Mouse (Mus musculus) liver, embryonic 14.5 days (tissue): ENCODE results near the gene Xpnpep1. TPM values are rescaled to one million over a fixed set of nuclear protein-coding genes. Genes with fewer than 3 reads are reported as not detected.

Source experiments
- ATAC-seq: fragments of 200-750 bp; cut with Nextera tagmentation; 2 replicates; pipeline ENCODE4 v1.8.0; 2017; ENCODE audit warnings: moderate number of reproducible peaks, mild to moderate bottlenecking, moderate library complexity; ENCODE audit not compliant: insufficient read depth
- DNase-seq, 3 experiments: peaks; one replicate each; pipeline ENCODE4 v3.0.0-alpha.2; 2012 to 2013; ENCODE audit warnings: low read depth in 3 of 3, low spot score in 3 of 3
- H3K27ac ChIP-seq: fragments of 300-500 bp; sonication (generic); 2 replicates; pipeline ENCODE4 v1.5.1; 2014; ENCODE audit warnings: moderate library complexity, mild to moderate bottlenecking, control low read depth, inconsistent platforms
- H3K27me3 ChIP-seq: fragments of 300-500 bp; sonication (generic); 2 replicates; pipeline ENCODE4 v1.6.1; 2014; ENCODE audit warnings: mild to moderate bottlenecking, low read length, moderate library complexity; ENCODE audit not compliant: control insufficient read depth, insufficient read depth
- H3K36me3 ChIP-seq: fragments of 300-500 bp; sonication (generic); replicated peaks from 2 replicates; pipeline ENCODE4 v1.6.1; 2014; ENCODE audit warnings: low read depth; ENCODE audit not compliant: control insufficient read depth, insufficient read depth
- H3K4me1 ChIP-seq, 2 experiments: fragments of 200-500 bp in 1 of 2; fragments of 300-500 bp in 1 of 2; sonication (generic) in 1 of 2; replicated peaks; 2 replicates each; pipeline ENCODE4 v1.6.1; 2012 to 2014; ENCODE audit warnings: antibody characterized with exemption in 1 of 2, inconsistent platforms in 1 of 2, low read length in 1 of 2; ENCODE audit not compliant: control insufficient read depth in 2 of 2, insufficient read depth in 2 of 2
- H3K4me2 ChIP-seq: fragments of 300-500 bp; sonication (generic); 2 replicates; pipeline ENCODE4 v1.6.1; 2014; ENCODE audit warnings: low read depth, mild to moderate bottlenecking, control low read depth, moderate library complexity
- H3K4me3 ChIP-seq, 2 experiments: fragments of 200-500 bp in 1 of 2; fragments of 300-500 bp in 1 of 2; sonication (generic) in 1 of 2; 2 replicates each; pipeline ENCODE4 v1.5.1; 2012 to 2014; ENCODE audit warnings: low read depth in 2 of 2, low read length in 2 of 2, mild to moderate bottlenecking in 2 of 2, control low read depth in 1 of 2, inconsistent platforms in 1 of 2, moderate library complexity in 1 of 2; ENCODE audit not compliant: insufficient read depth in 1 of 2
- H3K9ac ChIP-seq: fragments of 300-500 bp; sonication (generic); replicated peaks from 2 replicates; pipeline ENCODE4 v1.6.1; 2014; ENCODE audit warnings: mild to moderate bottlenecking, control low read depth, moderate library complexity
- H3K9me3 ChIP-seq: fragments of 300-500 bp; sonication (generic); 2 replicates; pipeline ENCODE4 v1.6.1; 2016; ENCODE audit warnings: low read length, mixed read lengths; ENCODE audit not compliant: control insufficient read depth
- CTCF ChIP-seq: IDR thresholded peaks from 2 replicates; pipeline ENCODE4 v1.5.1; 2016; ENCODE audit warnings: antibody characterized with exemption, low read depth, control low read depth
- EP300 ChIP-seq: IDR thresholded peaks from 2 replicates; pipeline ENCODE4 v1.6.1; 2016; ENCODE audit warnings: antibody characterized with exemption, low read depth
- WGBS: fragments of 180-500 bp; shearing (Covaris S2); extraction: QIAGEN DNeasy Blood & Tissue Kit; methylation state at CpG from one replicate; pipeline ENCODE4 v1.1.7; 2014; ENCODE audit not compliant: insufficient replicate concordance; 5-methylcytosine and 5-hydroxymethylcytosine counted together
- polyA plus RNA-seq, 2 experiments: library from polyadenylated mRNA; depleted of rRNA in 1 of 2; stranded (reverse) in 1 of 2; unstranded in 1 of 2; fragments of >200 nt; fragmentation: Nextera tagmentation in 1 of 2; extraction: Ambion mirVana in 1 of 2; gene quantifications; 2 replicates each; pipeline versions ENCODE4 v1.2.1 to v1.2.3; 2012 to 2014

Gene Xpnpep1
- polyA plus RNA-seq, 2 experiments: 51.9 to 93.9 TPM

DNA sequence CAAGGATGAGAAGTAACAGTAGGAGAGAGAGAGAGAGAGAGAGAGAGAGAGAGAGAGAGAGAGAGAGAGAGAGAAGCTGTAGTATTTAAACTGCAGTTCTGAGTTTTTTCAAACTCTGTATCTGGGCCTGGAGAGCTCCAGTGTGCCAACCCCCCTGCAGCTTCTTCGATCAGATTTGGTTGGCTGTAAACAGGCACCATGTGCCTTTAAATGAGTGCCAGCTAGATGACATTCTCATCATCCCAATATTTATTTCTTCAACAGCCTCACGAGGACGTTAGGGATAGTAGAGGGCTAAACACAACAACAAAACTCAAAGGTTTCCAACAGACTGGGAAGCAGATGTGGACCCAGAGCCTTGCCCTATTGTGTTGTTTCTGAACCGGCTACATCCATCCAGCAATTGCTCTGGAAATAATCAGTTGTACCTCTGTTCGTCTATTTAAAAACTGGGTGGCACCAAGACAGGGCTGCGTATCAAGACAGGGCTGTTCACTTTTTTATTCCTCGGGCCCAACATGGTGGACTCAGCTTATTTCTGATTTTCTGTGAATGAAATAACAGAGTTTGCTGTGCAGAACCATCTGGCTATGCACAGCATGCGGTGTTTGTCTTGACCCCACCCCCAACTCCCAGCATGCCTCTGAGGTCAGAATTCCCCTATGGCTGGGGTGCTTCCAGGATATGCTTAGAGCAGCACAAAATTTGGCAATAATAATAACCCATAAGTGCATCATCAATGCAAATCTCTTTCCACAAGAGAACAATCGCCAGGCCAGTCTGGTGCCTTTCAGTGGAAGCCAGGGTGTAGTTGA lies 38.5 kb upstream of the Xpnpep1 start:
- H3K4me2 ChIP-seq: no peak overlapping the region
- TF ChIP-seq CTCF: no peak
- TF ChIP-seq EP300: no peak
- H3K27ac ChIP-seq: no peak overlapping the region
- ATAC-seq (no peak), DNase-seq (no peak)
- H3K9ac ChIP-seq: no peak overlapping the region
- WGBS: 58% methylated on average over 9 of the region's 9 CpGs
- H3K9me3 ChIP-seq: no peaks in the 10 kb centered on the region
- no peaks in the 10 kb centered on the region for H3K27me3 ChIP-seq
- peaks cover 0 to 3% of the 10 kb centered on the region in 2 experiments; a peak in 2 of 4 replicates for H3K4me1 ChIP-seq
- no peak overlapping the region for H3K4me3 ChIP-seq
- H3K36me3 ChIP-seq: no peaks in the 10 kb centered on the region

DNA sequence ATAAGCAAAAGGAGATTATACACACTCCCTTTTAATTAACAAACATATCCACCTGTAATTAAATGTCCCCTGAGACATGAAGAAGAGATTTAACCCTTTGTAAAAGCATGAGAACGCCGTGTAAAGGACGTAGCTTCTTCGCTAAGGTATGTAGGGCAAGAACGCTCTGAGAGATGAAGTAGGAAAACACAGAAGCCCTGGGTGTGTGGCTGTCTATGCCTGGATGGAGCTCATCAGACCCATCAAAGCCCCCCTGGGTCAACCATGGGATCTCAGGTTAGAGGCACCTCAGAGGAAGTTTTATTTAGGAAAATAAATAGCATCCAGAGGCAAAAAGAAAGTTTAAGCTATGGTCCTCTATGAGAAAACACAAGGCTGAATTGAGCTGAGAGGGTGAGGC lies 37.3 kb upstream of the Xpnpep1 start:
- Histone ChIP-seq H3K4me1 (peaks cover 0 to 3% of the 10 kb centered on the region in 2 experiments; a peak in 2 of 4 replicates), H3K27me3 (no peaks in the 10 kb centered on the region), H3K9ac (no peak overlapping the region), H3K9me3 (no peaks in the 10 kb centered on the region), H3K4me2 (no peak overlapping the region), H3K36me3 (no peaks in the 10 kb centered on the region), H3K27ac (no peak overlapping the region), H3K4me3 (no peak overlapping the region)
- 82% methylated on average over 5 of the region's 5 CpGs for WGBS
- no peak for ATAC-seq
- no peak for DNase-seq
- TF ChIP-seq EP300 (no peak), CTCF (no peak)

DNA sequence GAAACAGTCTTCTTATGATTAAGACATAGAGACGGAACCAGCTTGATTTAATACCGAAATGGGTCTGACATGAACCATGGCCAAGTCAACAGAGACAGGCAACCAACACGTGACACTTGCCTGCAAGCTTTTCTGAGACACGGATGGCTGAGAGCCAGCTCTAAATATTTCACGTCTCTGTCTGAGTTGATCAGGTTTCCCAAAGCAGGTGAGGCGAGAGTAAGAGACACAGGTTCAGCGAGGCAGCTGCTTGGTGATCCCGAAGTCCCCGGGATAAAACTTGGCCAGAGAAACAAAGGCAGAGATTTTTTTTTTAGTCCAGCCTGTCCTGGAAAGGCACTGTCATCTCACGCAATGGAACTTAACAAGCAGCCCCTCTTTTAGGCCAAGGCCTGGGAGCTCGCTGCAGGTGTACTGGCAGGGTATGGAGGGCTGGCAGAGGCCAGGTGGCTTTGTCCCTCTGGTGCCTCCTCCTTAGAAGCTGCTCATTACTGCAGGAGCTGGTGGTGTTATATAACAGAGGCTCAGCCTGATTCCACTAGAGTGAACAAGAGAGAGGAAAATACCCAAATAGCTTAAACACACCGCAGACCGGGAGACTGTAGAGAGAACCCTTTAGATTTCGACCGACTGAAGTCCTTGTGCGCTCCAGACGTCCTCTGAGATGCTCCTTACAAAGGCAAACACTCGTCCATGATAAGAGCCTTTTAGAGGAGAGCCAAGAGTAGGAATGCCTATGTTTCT lies 36.4 kb upstream of the Xpnpep1 start:
- H3K4me1 ChIP-seq: peaks cover 0 to 3% of the 10 kb centered on the region in 2 experiments; a peak in 2 of 4 replicates
- no peak overlapping the region for H3K4me2 ChIP-seq
- H3K4me3 ChIP-seq: no peak overlapping the region
- H3K9me3 ChIP-seq: no peaks in the 10 kb centered on the region
- no peak overlapping the region for H3K9ac ChIP-seq
- WGBS: 75% methylated on average over 18 of the region's 18 CpGs
- H3K27ac ChIP-seq: no peak overlapping the region
- H3K27me3 ChIP-seq: no peaks in the 10 kb centered on the region
- DNase-seq (no peak), ATAC-seq (no peak)
- H3K36me3 ChIP-seq: no peaks in the 10 kb centered on the region
- TF ChIP-seq EP300 (no peak), CTCF (no peak)

DNA sequence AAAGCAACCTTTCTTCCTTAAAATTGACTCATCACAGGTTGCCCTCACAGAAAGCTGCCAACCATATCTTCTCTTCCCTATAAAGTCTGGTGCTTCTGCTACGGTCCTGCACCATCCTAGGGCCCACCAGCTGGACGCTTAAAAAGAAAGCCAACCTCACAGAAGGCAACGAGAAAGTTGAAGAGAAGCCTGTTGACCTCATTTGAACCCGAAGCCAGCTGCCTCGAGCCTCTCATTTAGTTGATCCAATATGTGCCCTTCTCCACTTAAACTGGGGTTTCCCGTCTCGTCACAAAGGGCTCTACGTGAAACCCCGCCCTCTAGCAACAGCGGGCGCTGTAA lies 35.9 kb upstream of the Xpnpep1 start:
- Histone ChIP-seq H3K4me1 (peaks cover 0 to under 1% of the 10 kb centered on the region in 2 experiments; a peak in 2 of 4 replicates), H3K4me3 (no peak overlapping the region), H3K27ac (no peak overlapping the region), H3K27me3 (no peaks in the 10 kb centered on the region), H3K4me2 (no peak overlapping the region), H3K9me3 (no peaks in the 10 kb centered on the region), H3K9ac (no peak overlapping the region), H3K36me3 (no peaks in the 10 kb centered on the region)
- no peak for ATAC-seq
- DNase-seq: no peak
- 78% methylated on average over 11 of the region's 11 CpGs for WGBS
- TF ChIP-seq CTCF (no peak), EP300 (no peak)

DNA sequence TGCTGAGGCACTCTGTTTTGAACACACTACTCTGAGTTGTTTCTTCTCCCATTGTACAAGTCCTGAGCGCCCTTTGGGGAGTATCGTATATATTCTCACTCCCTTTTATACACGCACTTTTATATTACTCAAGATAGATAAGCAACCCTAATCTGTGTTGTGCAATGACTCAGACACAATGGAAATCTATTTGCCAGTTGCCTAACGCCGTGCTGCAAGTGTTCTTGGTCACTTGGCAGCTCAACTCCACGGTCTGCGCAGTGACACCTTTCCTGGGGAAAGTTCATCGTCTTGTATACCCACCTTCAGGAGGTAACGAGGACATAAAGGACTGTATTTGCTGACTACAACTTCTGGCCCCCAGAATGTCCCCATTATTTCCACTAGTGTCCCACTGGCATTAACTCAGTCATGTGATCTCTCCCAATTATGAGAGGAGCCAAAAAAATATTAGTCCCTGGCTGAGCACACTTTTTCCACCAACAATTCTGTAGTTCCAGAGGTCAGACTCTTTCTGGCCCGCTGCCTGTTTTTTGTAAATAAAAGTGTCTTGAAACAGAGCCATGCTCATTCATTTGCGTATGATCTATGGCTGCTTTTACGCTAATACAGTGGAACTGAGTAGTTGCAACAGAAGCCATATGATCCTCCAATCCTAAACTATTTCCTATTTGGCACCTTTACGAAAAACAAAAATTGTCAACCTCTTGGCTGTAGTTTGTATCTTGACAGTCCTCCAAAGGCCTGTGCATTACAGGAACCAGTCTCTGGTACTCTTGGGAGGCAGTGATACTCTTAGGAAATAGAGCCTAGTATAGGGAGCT lies 35.1 kb upstream of the Xpnpep1 start:
- Histone ChIP-seq H3K4me3 (no peak overlapping the region), H3K4me2 (no peak overlapping the region), H3K36me3 (no peaks in the 10 kb centered on the region), H3K9me3 (no peaks in the 10 kb centered on the region), H3K4me1 (no peaks in the 10 kb centered on the region; a peak in 2 of 4 replicates), H3K9ac (no peak overlapping the region), H3K27ac (no peak overlapping the region), H3K27me3 (no peaks in the 10 kb centered on the region)
- ATAC-seq (no peak), DNase-seq (no peak)
- TF ChIP-seq CTCF (no peak), EP300 (no peak)
- 75% methylated on average over 13 of the region's 13 CpGs for WGBS
